ENCODE assay signal across 22 mouse cellular contexts in the genomic region with DNA sequence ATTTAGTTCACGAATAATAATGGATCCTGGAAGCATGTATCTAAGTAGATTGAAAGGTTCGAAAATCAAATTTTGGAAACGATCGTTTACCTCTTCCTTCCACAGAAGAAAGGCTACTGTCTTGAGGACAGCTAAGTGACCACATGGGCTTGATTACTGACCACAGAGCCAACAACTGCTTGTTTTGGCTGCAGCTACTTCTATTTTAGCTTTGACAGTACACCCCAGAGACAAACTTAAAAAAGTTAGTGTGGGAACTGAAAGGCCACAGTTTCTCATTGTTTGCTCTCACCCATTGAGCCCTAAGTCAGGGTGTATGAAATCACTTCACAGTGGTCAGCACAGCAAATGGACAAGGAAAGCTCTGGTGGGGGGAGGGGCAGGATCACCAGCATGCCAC.
DNase-seq lines count a peak whose midpoint lies in the region; ATAC-seq and TF ChIP-seq lines count a peak whose summit lies in the region.
"Had no signal": no experiment of that assay in that cellular context is flagged by ENCODE, and none has a peak within 500 bp of the region (broad histone marks: within the 10 kb centered on the region; RNA-seq: fewer than 3 reads in every experiment).

No protein-coding gene starts in this region.

- H3K4me3 ChIP-seq in heart, adult 2 months = no peak overlapping the region
- H3K4me3 ChIP-seq in kidney, embryonic 15.5 days (replicated peaks) = no peak overlapping the region
- no peak overlapping the region for H3K4me3 ChIP-seq in myocyte
- no peak overlapping the region for H3K4me3 ChIP-seq in midbrain, embryonic 11.5 days (ENCODE audit: low read depth, low read length)
- H3K4me3 ChIP-seq: embryonic facial prominence, embryonic 13.5 days; forebrain, embryonic 13.5 days; hindbrain, embryonic 13.5 days had no signal

- H3ac ChIP-seq in myocyte (ENCODE audit: control insufficient read depth, insufficient read length) = no peak overlapping the region

- H3K4me1 ChIP-seq in heart, adult 2 months (ENCODE audit: control insufficient read depth, insufficient read depth, low read length) = no peaks in the 10 kb centered on the region; the same call in 1 of the 2 replicates
- H3K4me1 ChIP-seq in kidney, embryonic 15.5 days = 0 out of 2 replicates have a peak, but pooled peaks cover 3% of the 10 kb centered on the region
- H3K4me1 ChIP-seq in midbrain, embryonic 11.5 days (ENCODE audit: control insufficient read depth, insufficient read depth, low read length) = peaks cover 12% of the 10 kb centered on the region

- intact Hi-C loops in heart, adult 2 months (cut with DNase I) = no loop called here
- intact Hi-C loops in heart, postnatal 36 days (cut with DNase I) = no loop called here

- TF ChIP-seq EP300 in heart, adult 2 months (IDR thresholded peaks at IDR 0.05; ENCODE audit: insufficient read depth, low read depth, low read length) = no peak

- 74% methylated on average over 4 of the region's 4 CpGs for WGBS in heart, adult 2 months
- 66% methylated on average over 4 of the region's 4 CpGs for WGBS in kidney, embryonic 15.5 days
- WGBS in midbrain, embryonic 11.5 days = 81% methylated on average over 4 of the region's 4 CpGs

- H3K36me3 ChIP-seq in heart, adult 2 months (ENCODE audit: control insufficient read depth, insufficient read depth, low read length) = no peaks in the 10 kb centered on the region
- no peaks in the 10 kb centered on the region for H3K36me3 ChIP-seq in kidney, embryonic 15.5 days
- H3K36me3 ChIP-seq in myocyte (ENCODE audit: control insufficient read depth, insufficient read depth) = no peaks in the 10 kb centered on the region
- H3K36me3 ChIP-seq in midbrain, embryonic 11.5 days (ENCODE audit: control insufficient read depth, insufficient read depth, low read length) = no peaks in the 10 kb centered on the region
- H3K36me3 ChIP-seq: embryonic facial prominence, embryonic 13.5 days; G1E; hindbrain, embryonic 13.5 days had no signal

- TF ChIP-seq CTCF in heart, adult 2 months (IDR thresholded peaks at IDR 0.05) = no peak

- H3K4me2 ChIP-seq in kidney, embryonic 15.5 days = no peak overlapping the region
- H3K4me2 ChIP-seq in myocyte (ENCODE audit: low read depth) = peak overlapping the region; percentile 71
- no peak overlapping the region for H3K4me2 ChIP-seq in midbrain, embryonic 11.5 days
- H3K4me2 ChIP-seq: embryonic facial prominence, embryonic 13.5 days; forebrain, embryonic 13.5 days; hindbrain, embryonic 13.5 days had no signal

- TF ChIP-seq POLR2A in heart, adult 2 months (IDR thresholded peaks at IDR 0.05; ENCODE audit: insufficient read depth, low read depth, low read length) = no peak
- TF ChIP-seq POLR2A in myocyte (IDR thresholded peaks at IDR 0.05; ENCODE audit: insufficient read length, low read depth) = no peak

- H3K27me3 ChIP-seq in heart, adult 2 months (ENCODE audit: control insufficient read depth, insufficient read depth, low read length) = no peaks in the 10 kb centered on the region
- H3K27me3 ChIP-seq in kidney, embryonic 15.5 days = no peaks in the 10 kb centered on the region
- H3K27me3 ChIP-seq in myocyte (ENCODE audit: control insufficient read depth, insufficient read depth, insufficient read length) = no peaks in the 10 kb centered on the region
- H3K27me3 ChIP-seq in midbrain, embryonic 11.5 days (ENCODE audit: control insufficient read depth, insufficient read depth, low read length) = no peaks in the 10 kb centered on the region
- H3K27me3 ChIP-seq: embryonic facial prominence, embryonic 13.5 days; forebrain, embryonic 13.5 days; hindbrain, embryonic 13.5 days had no signal

- no peak overlapping the region for H3K9ac ChIP-seq in heart, adult 2 months (ENCODE audit: low read depth, low read length)
- no peak overlapping the region for H3K9ac ChIP-seq in kidney, embryonic 15.5 days
- H3K9ac ChIP-seq in midbrain, embryonic 11.5 days (ENCODE audit: low read length) = no peak overlapping the region
- H3K9ac ChIP-seq: embryonic facial prominence, embryonic 13.5 days; forebrain, embryonic 13.5 days; hindbrain, embryonic 13.5 days had no signal

- H3K27ac ChIP-seq in heart, adult 2 months = peak overlapping the region; percentile 51; the same call in 1 of the 2 replicates
- H3K27ac ChIP-seq in kidney, embryonic 15.5 days = no peak overlapping the region
- no peak overlapping the region for H3K27ac ChIP-seq in midbrain, embryonic 11.5 days (ENCODE audit: low read depth, low read length)
- H3K27ac ChIP-seq: embryonic facial prominence, embryonic 13.5 days; forebrain, embryonic 13.5 days; hindbrain, embryonic 13.5 days; hindbrain, postnatal 0 days had no signal

- ATAC-seq in kidney, embryonic 15.5 days (replicated peaks; ENCODE audit: low FRiP score) = 0 out of 2 replicates have a peak, but pooled peaks have one; percentile 6
- ATAC-seq in midbrain, embryonic 11.5 days (ENCODE audit: low FRiP score) = no peak
- ATAC-seq: CD4-positive, CD25-positive, alpha-beta regulatory T cell, adult 4 months; forebrain, embryonic 13.5 days; hindbrain, postnatal 0 days had no signal

- H3K9me3 ChIP-seq in kidney, embryonic 15.5 days (replicated peaks) = no peaks in the 10 kb centered on the region
- no peaks in the 10 kb centered on the region for H3K9me3 ChIP-seq in midbrain, embryonic 11.5 days (ENCODE audit: control insufficient read depth, low read length)
- H3K9me3 ChIP-seq: embryonic facial prominence, embryonic 13.5 days; forebrain, embryonic 13.5 days; G1E; hindbrain, embryonic 13.5 days had no signal

- H3K79me2 ChIP-seq in heart, adult 2 months (replicated peaks; ENCODE audit: control insufficient read depth, insufficient read depth, low read length) = peaks cover 1% of the 10 kb centered on the region; the same call in 1 of the 2 replicates
- peaks cover 6% of the 10 kb centered on the region for H3K79me2 ChIP-seq in myocyte (ENCODE audit: control insufficient read depth, insufficient read depth)

- DNase-seq in adrenal gland, postnatal 10 days = peak; percentile 2
- DNase-seq in adrenal gland, adult 18-20 months (ENCODE audit: low spot score in 2 of 2) = no peak
- DNase-seq in heart, adult 2 months = peak in 1 of 2 experiments; percentile 9
- no peak for DNase-seq in heart, postnatal 36 days
- DNase-seq in kidney, postnatal 36 days = no peak
- no peak for DNase-seq in midbrain, embryonic 11.5 days (ENCODE audit: low spot score, missing footprints)
- DNase-seq: adrenal gland, adult 2 months; adrenal gland, postnatal 36 days; B cell, adult 2 months; cerebellum, adult 2 months; cerebellum, postnatal 14 days; gastrocnemius, postnatal 10 days; kidney, adult 11 months; kidney, adult 9 months had no signal

TF ChIP-seq in myocyte, 11 proteins besides CTCF, POLR2A, EP300 and RAD21:
- TF ChIP-seq POLR2AphosphoS2 (IDR thresholded peaks at IDR 0.05; ENCODE audit: insufficient read length, low read depth) (no peak), MYOG (IDR thresholded peaks at IDR 0.05; ENCODE audit: control insufficient read depth in 1 of 3, insufficient read depth in 1 of 3, insufficient read length in 2 of 3, low read depth in 2 of 3) (peak in 2 of 3 experiments; percentile 17 to 82), MAX (IDR thresholded peaks at IDR 0.05; ENCODE audit: low read depth) (no peak), MYOD1 (IDR thresholded peaks at IDR 0.05; ENCODE audit: control insufficient read depth in 1 of 3, insufficient read length in 2 of 3, low read depth in 2 of 3) (peak in 2 of 3 experiments; percentile 11 to 46), TCF3 (IDR thresholded peaks at IDR 0.05; ENCODE audit: insufficient read length, low read depth) (no peak), SRF (IDR thresholded peaks at IDR 0.05; ENCODE audit: control insufficient read depth, insufficient read length, low read depth) (no peak), E2F4 (IDR thresholded peaks at IDR 0.05; ENCODE audit: insufficient read depth) (no peak), REST (IDR thresholded peaks at IDR 0.05; ENCODE audit: insufficient read depth, insufficient read length) (no peak), TCF12 (IDR thresholded peaks at IDR 0.05; ENCODE audit: insufficient read depth, poor library complexity, severe bottlenecking) (peak; percentile 42), USF1 (IDR thresholded peaks at IDR 0.05; ENCODE audit: low read depth) (peak; percentile 45), CEBPB (IDR thresholded peaks at IDR 0.05; ENCODE audit: insufficient read depth, poor library complexity, severe bottlenecking) (no peak)
